18 mouse cellular contexts compared by ENCODE assay signal in the genomic region with DNA sequence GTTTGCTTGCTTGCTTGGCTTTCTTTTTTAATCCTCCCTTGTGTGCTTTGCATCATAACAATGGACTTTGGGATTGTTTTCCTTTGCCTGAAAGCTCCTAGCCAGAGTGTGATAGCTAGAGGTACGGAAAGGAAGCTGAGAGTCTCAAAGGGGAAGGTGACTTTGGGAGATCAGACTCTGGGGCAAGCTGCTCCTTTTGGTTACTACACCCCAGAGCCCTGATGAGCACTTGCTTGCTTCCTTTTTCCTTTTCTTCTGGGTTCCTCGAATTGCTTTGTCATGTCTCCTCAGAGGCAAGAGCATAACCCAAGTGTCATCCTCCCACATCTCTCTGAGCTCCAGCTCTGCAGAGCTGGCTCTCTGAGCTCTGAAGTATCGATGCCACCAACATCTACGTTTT.
A peak's percentile ranks its signal among the peaks of the same experiment; 100 is the strongest.
DNase-seq lines count a peak whose midpoint lies in the region; ATAC-seq and TF ChIP-seq lines count a peak whose summit lies in the region.
"Had no signal": no experiment of that assay in that cellular context is flagged by ENCODE, and none has a peak within 500 bp of the region (broad histone marks: within the 10 kb centered on the region; RNA-seq: fewer than 3 reads in every experiment).

No protein-coding gene starts in this region.

- TF ChIP-seq CTCF in stomach, postnatal 0 days (IDR thresholded peaks at IDR 0.05; ENCODE audit: low read depth), result no peak

- H3K36me3 ChIP-seq in heart, embryonic 10.5 days, result no peaks in the 10 kb centered on the region
- H3K36me3 ChIP-seq in stomach, postnatal 0 days (ENCODE audit: control insufficient read depth, insufficient read depth, low read length), result no peaks in the 10 kb centered on the region
- H3K36me3 ChIP-seq: embryonic facial prominence, embryonic 10.5 days; embryonic facial prominence, embryonic 12.5 days; forebrain, embryonic 15.5 days had no signal

- no peaks in the 10 kb centered on the region for H3K27me3 ChIP-seq in heart, embryonic 10.5 days (ENCODE audit: insufficient read depth, poor library complexity, severe bottlenecking)
- no peaks in the 10 kb centered on the region for H3K27me3 ChIP-seq in stomach, postnatal 0 days (ENCODE audit: control insufficient read depth, insufficient read depth, low read length)
- H3K27me3 ChIP-seq: embryonic facial prominence, embryonic 12.5 days; forebrain, embryonic 13.5 days; forebrain, embryonic 15.5 days had no signal

- no peaks in the 10 kb centered on the region for H3K9me3 ChIP-seq in heart, embryonic 10.5 days
- H3K9me3 ChIP-seq in stomach, postnatal 0 days (ENCODE audit: control insufficient read depth, low read length), result no peaks in the 10 kb centered on the region
- H3K9me3 ChIP-seq: embryonic facial prominence, embryonic 10.5 days; embryonic facial prominence, embryonic 12.5 days; forebrain, embryonic 13.5 days; forebrain, embryonic 15.5 days had no signal

- H3K4me3 ChIP-seq in heart, embryonic 10.5 days, result no peak overlapping the region
- H3K4me3 ChIP-seq in stomach, postnatal 0 days (ENCODE audit: low read depth, low read length), result no peak overlapping the region
- H3K4me3 ChIP-seq: embryonic facial prominence, embryonic 10.5 days; embryonic facial prominence, embryonic 12.5 days; forebrain, embryonic 13.5 days; forebrain, embryonic 15.5 days had no signal

- no peak overlapping the region for H3K4me2 ChIP-seq in stomach, postnatal 0 days (replicated peaks; ENCODE audit: low read depth)
- H3K4me2 ChIP-seq: embryonic facial prominence, embryonic 12.5 days; forebrain, embryonic 13.5 days; forebrain, embryonic 15.5 days had no signal

- ATAC-seq in megakaryocyte progenitor cell, adult 5-6 weeks (replicated peaks; ENCODE audit: poor library complexity), result 0 out of 2 replicates have a peak, but pooled peaks have one; percentile 20
- ATAC-seq in stomach, postnatal 0 days (ENCODE audit: low FRiP score, low TSS enrichment), result no peak
- ATAC-seq: forebrain, embryonic 13.5 days; forebrain, embryonic 15.5 days had no signal

- H3K27ac ChIP-seq in heart, embryonic 10.5 days, result no peak overlapping the region
- H3K27ac ChIP-seq in stomach, postnatal 0 days (replicated peaks), result no peak overlapping the region
- H3K27ac ChIP-seq: embryonic facial prominence, embryonic 10.5 days; embryonic facial prominence, embryonic 12.5 days; forebrain, embryonic 13.5 days; forebrain, embryonic 15.5 days had no signal

- WGBS in heart, embryonic 10.5 days, result 68% methylated on average over 4 of the region's 4 CpGs
- 78% methylated on average over 4 of the region's 4 CpGs for WGBS in stomach, postnatal 0 days

- H3K4me1 ChIP-seq in heart, embryonic 10.5 days, result 0 out of 2 replicates have a peak, but pooled peaks cover 3% of the 10 kb centered on the region
- no peaks in the 10 kb centered on the region for H3K4me1 ChIP-seq in stomach, postnatal 0 days (replicated peaks; ENCODE audit: control insufficient read depth, insufficient read depth)
- H3K4me1 ChIP-seq: embryonic facial prominence, embryonic 10.5 days; embryonic facial prominence, embryonic 12.5 days; forebrain, embryonic 13.5 days; forebrain, embryonic 15.5 days had no signal

- no peak for TF ChIP-seq EP300 in stomach, postnatal 0 days (optimal IDR thresholded peaks at IDR 0.05)

- intact Hi-C loops in heart, postnatal 25 days (cut with DNase I), result no loop called here

- DNase-seq in heart, embryonic 10.5 days (ENCODE audit: low spot score), result peak; percentile 57
- DNase-seq in heart, postnatal 25 days (ENCODE audit: low spot score), result no peak
- peak; percentile 8 for DNase-seq in stomach, postnatal 0 days (ENCODE audit: low spot score)
- DNase-seq in cerebellum, adult 11-12 months, result no peak
- no peak for DNase-seq in right cerebral cortex, adult 2 months (ENCODE audit: low spot score in 2 of 2)
- DNase-seq: adrenal gland, adult 2 months; adrenal gland, postnatal 10 days; adrenal gland, postnatal 25 days; cerebellum, adult 11 months; cerebellum, adult 2 months; cerebellum, adult 9-10 months; cerebellum, postnatal 10 days; cerebellum, postnatal 25 days had no signal

- H3K9ac ChIP-seq in stomach, postnatal 0 days (ENCODE audit: low read length), result no peak overlapping the region
- H3K9ac ChIP-seq: embryonic facial prominence, embryonic 12.5 days; forebrain, embryonic 13.5 days; forebrain, embryonic 15.5 days had no signal

Comparison
In these comparisons a context has a peak if more than half of its experiments do, and no peak if none do; other contexts are left out.
1. DNase-seq: peak in heart, embryonic 10.5 days (single experiment) and stomach, postnatal 0 days (single experiment); none in heart, postnatal 25 days (single experiment), cerebellum, adult 11-12 months (single experiment) and right cerebral cortex, adult 2 months (0 of 2).